Mouse (Mus musculus): ENCODE data around the gene Cds1.

- TF ChIP-seq CTCF (IDR thresholded peaks at IDR 0.05; ENCODE audit: low read depth, low read length) (no peak), POLR2A (IDR thresholded peaks at IDR 0.05; ENCODE audit: borderline replicate concordance, low read depth, low read length) (no peak)
These were observed 75.5 kb downstream of the Cds1 start for GRCm38 (mm10) chr5:101840476-101840875.

All from bone marrow macrophage, adult 2 months (primary cell).